Mouse (Mus musculus): ENCODE data around the gene V1rd19. TPM values are rescaled to one million over a fixed set of nuclear protein-coding genes. Genes with fewer than 3 reads are reported as not detected.
"Not testable (repeated sequence)": the region's sequence is repeated elsewhere in the genome, so short reads cannot be mapped to it uniquely, and the experiment has no call there.

V1rd19 gene
- polyA plus RNA-seq (2015; fragmentation: Nextera tagmentation; extraction: Ambion mirVana) = not detected in 2 replicates

DNA sequence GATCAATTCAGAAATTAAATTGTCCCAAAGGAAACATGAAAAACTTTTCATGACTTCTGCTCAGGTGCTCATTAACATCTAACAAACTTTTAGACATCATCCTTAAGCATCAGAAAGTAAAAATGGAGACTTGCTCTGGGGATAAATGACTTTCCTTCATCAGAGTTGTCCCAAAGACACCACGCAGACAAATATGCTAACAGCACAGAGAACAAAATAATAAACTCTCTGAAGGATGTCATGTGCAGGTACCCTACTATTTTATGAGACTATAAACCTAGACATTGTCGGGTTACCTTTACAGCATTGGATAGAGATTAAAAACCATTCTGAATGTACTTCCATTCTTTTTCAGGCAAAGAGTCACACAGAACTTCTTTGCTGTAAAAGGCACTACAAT is at the start of gene V1rd19:
Gene V1rd19, plus strand, starts transcription at position 301 of the 400 bp plus-strand sequence.
- no peak within 1 kb of the TSS for H3K9ac ChIP-seq (replicated peaks; ENCODE audit: low read length)
- H3K4me3 ChIP-seq (ENCODE audit: low read length) = no peak within 1 kb of the TSS
- no peaks in the 10 kb centered on the region for H3K4me1 ChIP-seq (ENCODE audit: insufficient read depth, low read length)
- ATAC-seq (ENCODE audit: low FRiP score, low TSS enrichment) = no peak
- no peak within 1 kb of the TSS for H3K27ac ChIP-seq (ENCODE audit: low read length)
- H3K4me2 ChIP-seq (replicated peaks; ENCODE audit: low read depth, low read length) = no peak within 1 kb of the TSS
- H3K36me3 ChIP-seq (ENCODE audit: insufficient read depth, low read length) = no peaks in the 10 kb centered on the region
- no peaks in the 10 kb centered on the region; the same call in 1 of the 2 replicates for H3K9me3 ChIP-seq (ENCODE audit: low read length)
- WGBS = 73% methylated on average over 2 of the region's 2 CpGs
- H3K27me3 ChIP-seq (ENCODE audit: insufficient read depth, low read length) = no peaks in the 10 kb centered on the region

DNA sequence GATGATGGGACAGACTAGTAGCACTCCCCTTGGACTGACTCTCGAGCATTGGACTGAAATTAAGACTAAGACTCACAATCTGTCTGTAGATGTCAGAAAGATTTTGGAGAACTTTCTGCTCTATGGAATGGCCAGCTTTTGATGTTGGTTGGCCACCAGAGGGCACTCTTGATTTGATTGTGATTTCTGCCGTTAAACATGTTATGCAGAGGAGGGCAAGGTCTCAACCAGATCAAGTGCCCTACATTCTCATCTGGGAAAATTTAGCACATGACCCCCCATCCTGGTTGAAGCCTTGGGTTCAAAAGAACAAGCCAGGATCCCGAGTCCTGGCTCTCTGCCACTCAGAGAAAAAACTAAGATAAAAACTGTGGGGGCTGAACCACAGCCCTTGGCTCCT is 33.4 kb upstream of the V1rd19 start:
- not testable (repeated sequence) for H3K4me1 ChIP-seq (ENCODE audit: insufficient read depth, low read length)
- WGBS = 48% methylated on average over 3 of the region's 3 CpGs

GRCm38 (mm10) chr7:23974315-23974714 is 27.2 kb upstream of the V1rd19 start, which contains the start of gene Vmn1r181:
Vmn1r181 (plus strand) TSS chr7:23974615.
- not testable (repeated sequence) for H3K4me2 ChIP-seq (replicated peaks; ENCODE audit: low read depth, low read length); H3K4me3 ChIP-seq (ENCODE audit: low read length); H3K9ac ChIP-seq (replicated peaks; ENCODE audit: low read length); H3K4me1 ChIP-seq (ENCODE audit: insufficient read depth, low read length); H3K27ac ChIP-seq (ENCODE audit: low read length); ATAC-seq (ENCODE audit: low FRiP score, low TSS enrichment); H3K9me3 ChIP-seq (ENCODE audit: low read length); H3K36me3 ChIP-seq (ENCODE audit: insufficient read depth, low read length); H3K27me3 ChIP-seq (ENCODE audit: insufficient read depth, low read length)
- 80% methylated on average over 9 of the region's 9 CpGs for WGBS

More for the DNA sequence above, 33.4 kb upstream of the V1rd19 start:
- not testable (repeated sequence) for H3K27ac ChIP-seq (ENCODE audit: low read length); H3K4me3 ChIP-seq (ENCODE audit: low read length); ATAC-seq (ENCODE audit: low FRiP score, low TSS enrichment); H3K36me3 ChIP-seq (ENCODE audit: insufficient read depth, low read length); H3K9me3 ChIP-seq (ENCODE audit: low read length); H3K27me3 ChIP-seq (ENCODE audit: insufficient read depth, low read length); H3K9ac ChIP-seq (replicated peaks; ENCODE audit: low read length); H3K4me2 ChIP-seq (replicated peaks; ENCODE audit: low read depth, low read length)

DNA sequence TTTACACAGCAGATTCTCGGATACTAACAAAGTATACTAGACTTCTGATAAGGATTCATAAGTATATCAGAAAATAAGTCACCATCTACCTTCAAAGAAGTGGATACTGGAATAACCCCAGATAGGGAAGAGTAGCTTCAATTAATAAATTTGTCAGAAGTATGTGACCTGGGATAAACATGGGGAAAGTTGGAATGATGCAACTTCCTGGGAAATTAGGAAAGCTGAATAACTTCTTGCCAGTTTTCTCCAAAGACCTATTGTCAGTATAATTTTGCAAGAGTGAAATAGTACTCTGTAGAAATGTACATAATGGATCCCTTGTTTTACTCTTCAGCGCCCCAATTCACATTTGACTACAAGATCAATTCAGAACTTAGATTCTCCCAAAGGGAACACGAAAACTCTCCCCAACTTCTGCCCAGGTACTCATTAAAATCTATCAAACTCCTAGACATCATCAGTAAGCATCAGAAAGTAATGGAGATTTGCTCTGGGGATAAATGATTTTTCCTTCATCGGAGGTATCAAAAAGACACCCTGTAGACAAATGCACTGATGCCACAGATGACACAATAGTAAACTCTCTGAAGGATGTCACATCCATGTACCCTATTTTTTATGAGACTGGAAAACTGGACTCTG is 51.3 kb downstream of the V1rd19 start, which contains the start of gene Vmn1r183:
Gene Vmn1r183, plus strand, starts transcription at position 595 of the 645 bp plus-strand sequence.
- Histone ChIP-seq H3K9me3 (ENCODE audit: low read length) (no peaks in the 10 kb centered on the region), H3K4me1 (ENCODE audit: insufficient read depth, low read length) (no peaks in the 10 kb centered on the region), H3K27ac (ENCODE audit: low read length) (no peak within 1 kb of the TSS), H3K4me3 (ENCODE audit: low read length) (no peak within 1 kb of the TSS), H3K27me3 (ENCODE audit: insufficient read depth, low read length) (no peaks in the 10 kb centered on the region), H3K4me2 (replicated peaks; ENCODE audit: low read depth, low read length) (no peak within 1 kb of the TSS), H3K9ac (replicated peaks; ENCODE audit: low read length) (no peak within 1 kb of the TSS), H3K36me3 (ENCODE audit: insufficient read depth, low read length) (no peaks in the 10 kb centered on the region)
- WGBS = 78% methylated on average over 4 of the region's 4 CpGs
- no peak for ATAC-seq (ENCODE audit: low FRiP score, low TSS enrichment)

Other genes with a start within 250 kb of the V1rd19 start
- gene Vmn1r174, start 249.4 kb upstream of the V1rd19 start, polyA plus RNA-seq (2015; fragmentation: Nextera tagmentation; extraction: Ambion mirVana) = not detected in 2 replicates
- gene Vmn1r175, start 191.0 kb upstream of the V1rd19 start, polyA plus RNA-seq (2015; fragmentation: Nextera tagmentation; extraction: Ambion mirVana) = not detected in 2 replicates
- not detected in 2 replicates for gene Vmn1r176, start 164.3 kb upstream of the V1rd19 start, polyA plus RNA-seq (2015; fragmentation: Nextera tagmentation; extraction: Ambion mirVana)
- gene Vmn1r177, start 135.2 kb upstream of the V1rd19 start, polyA plus RNA-seq (2015; fragmentation: Nextera tagmentation; extraction: Ambion mirVana) = not detected in 2 replicates
- gene Vmn1r178, start 109.7 kb upstream of the V1rd19 start, polyA plus RNA-seq (2015; fragmentation: Nextera tagmentation; extraction: Ambion mirVana) = not detected in 2 replicates
- not detected in 2 replicates for gene Vmn1r179, start 74.7 kb upstream of the V1rd19 start, polyA plus RNA-seq (2015; fragmentation: Nextera tagmentation; extraction: Ambion mirVana)
- not detected in 2 replicates for gene Vmn1r180, start 51.1 kb upstream of the V1rd19 start, polyA plus RNA-seq (2015; fragmentation: Nextera tagmentation; extraction: Ambion mirVana)
- not detected in 2 replicates for gene Vmn1r181, start 27.1 kb upstream of the V1rd19 start, polyA plus RNA-seq (2015; fragmentation: Nextera tagmentation; extraction: Ambion mirVana)
- gene Vmn1r183, start 51.6 kb downstream of the V1rd19 start, polyA plus RNA-seq (2015; fragmentation: Nextera tagmentation; extraction: Ambion mirVana) = not detected in 2 replicates
- 24.6 and 25.0 TPM in 2 replicates for gene Zfp180, start 80.2 kb downstream of the V1rd19 start, polyA plus RNA-seq (2015; fragmentation: Nextera tagmentation; extraction: Ambion mirVana)
- gene Zfp112, start 110.6 kb downstream of the V1rd19 start, polyA plus RNA-seq (2015; fragmentation: Nextera tagmentation; extraction: Ambion mirVana) = 6.3 and 8.4 TPM in 2 replicates
- 19.0 and 19.3 TPM in 2 replicates for gene Zfp235, start 132.5 kb downstream of the V1rd19 start, polyA plus RNA-seq (2015; fragmentation: Nextera tagmentation; extraction: Ambion mirVana)
- 6.1 and 6.9 TPM in 2 replicates for gene Zfp114, start 173.4 kb downstream of the V1rd19 start, polyA plus RNA-seq (2015; fragmentation: Nextera tagmentation; extraction: Ambion mirVana)
- 11.8 and 13.1 TPM in 2 replicates for gene Zfp111, start 209.8 kb downstream of the V1rd19 start, polyA plus RNA-seq (2015; fragmentation: Nextera tagmentation; extraction: Ambion mirVana)
- gene Zfp109, start 235.9 kb downstream of the V1rd19 start, polyA plus RNA-seq (2015; fragmentation: Nextera tagmentation; extraction: Ambion mirVana) = 6.3 and 6.9 TPM in 2 replicates